Mouse (Mus musculus): ENCODE measurements around the gene Meis2.

Meis2 gene

GRCm38 (mm10) chr2:115854007-115854827, 211.4 kb downstream of the Meis2 start:
- WGBS = 41% methylated on average over 14 of the region's 14 CpGs

- 38% methylated on average over 4 of the region's 4 CpGs for WGBS
Measured at GRCm38 (mm10) chr2:115853221-115853620, 212.4 kb downstream of the Meis2 start.

DNA sequence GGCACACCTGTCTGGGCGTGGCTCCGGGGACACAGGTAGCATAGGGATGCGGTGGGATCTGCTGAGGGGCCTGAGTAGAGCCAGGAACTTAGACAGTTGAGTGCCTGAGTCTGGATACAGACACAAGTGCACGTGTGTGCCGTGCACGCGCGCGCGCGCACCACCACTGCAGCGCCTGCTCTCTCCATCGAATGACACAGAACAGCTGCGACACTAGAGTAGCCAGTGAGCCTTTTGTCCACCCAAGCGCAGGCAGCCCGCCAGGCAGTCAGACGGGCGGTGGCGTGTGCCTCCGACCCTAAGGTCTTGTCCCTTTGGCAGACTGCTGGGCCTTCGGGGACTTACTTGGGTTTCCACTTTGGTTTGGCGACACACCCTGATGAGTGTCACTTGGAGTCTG, 213.0 kb downstream of the Meis2 start:
- under 1% methylated on average over 22 of the region's 22 CpGs for WGBS

DNA sequence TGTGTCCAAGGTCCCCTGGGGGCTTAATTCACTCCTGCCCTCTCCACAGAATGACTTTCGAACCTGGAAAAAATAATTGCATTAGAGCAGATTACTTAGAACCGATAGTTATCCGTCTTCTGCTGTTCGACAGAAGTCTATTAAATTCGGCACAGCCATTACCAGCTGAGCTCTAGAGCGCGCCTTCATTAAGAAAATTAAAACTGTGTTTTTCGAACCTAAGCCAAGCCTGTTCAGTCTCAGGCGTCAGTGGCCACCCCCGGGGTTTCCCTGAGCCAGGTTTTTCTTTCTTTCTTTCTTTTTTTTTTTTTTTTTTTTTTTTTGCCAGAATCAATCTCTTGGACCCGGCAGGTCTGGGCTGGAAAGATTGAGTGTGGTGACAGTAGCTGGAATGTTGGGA, 213.5 kb downstream of the Meis2 start:
- 22% methylated on average over 11 of the region's 11 CpGs for WGBS

GRCm38 (mm10) chr2:115850961-115851360, 214.7 kb downstream of the Meis2 start:
- WGBS = 87% methylated on average over 4 of the region's 4 CpGs

GRCm38 (mm10) chr2:115836034-115836433, 229.6 kb downstream of the Meis2 start:
- 66% methylated on average over 2 of the region's 2 CpGs for WGBS

DNA sequence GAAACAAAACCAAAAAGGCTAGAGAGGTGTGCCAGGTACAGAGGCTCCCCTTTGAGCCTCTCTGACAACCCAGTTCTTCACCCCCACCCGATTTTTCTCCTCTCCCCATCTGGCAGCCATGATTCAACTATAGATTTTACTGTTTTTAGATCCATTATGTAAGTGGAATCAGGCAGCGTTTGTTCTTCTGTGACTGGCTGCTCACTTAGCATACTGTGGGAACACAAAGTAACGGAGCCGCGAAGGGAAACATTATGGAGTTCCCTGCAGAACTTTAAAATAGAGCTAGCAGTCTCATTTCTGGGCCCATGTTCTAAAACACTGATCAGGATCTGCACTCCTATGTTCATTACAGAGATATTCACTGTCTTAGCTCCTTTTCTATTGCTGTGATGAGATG, 243.3 kb downstream of the Meis2 start:
- WGBS = 52% methylated on average over 5 of the region's 5 CpGs

DNA sequence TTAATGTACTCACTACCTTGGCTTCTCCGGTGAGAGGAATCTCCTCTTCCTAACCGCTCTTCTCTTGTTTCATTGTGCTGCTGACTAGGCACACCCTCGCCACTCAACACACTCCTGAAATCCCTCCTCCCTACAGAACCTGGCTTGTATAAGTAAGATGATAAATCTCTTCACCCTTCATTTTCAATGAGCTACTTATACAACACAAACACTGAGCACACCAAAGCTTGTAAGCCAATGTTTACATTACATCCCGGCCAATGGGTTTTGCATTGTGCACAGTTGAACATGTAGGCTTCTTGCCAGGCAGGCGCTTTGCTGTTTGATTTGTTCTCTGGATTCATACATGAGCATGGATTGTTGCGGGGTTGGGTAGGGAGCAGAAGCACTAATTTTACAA, 247.7 kb downstream of the Meis2 start:
- WGBS = 85% methylated on average over 6 of the region's 6 CpGs

GRCm38 (mm10) chr2:115813721-115814120, 251.9 kb downstream of the Meis2 start:
- WGBS = 56% methylated on average over 6 of the region's 6 CpGs

- 34% methylated on average over 11 of the region's 11 CpGs for WGBS
Measured at GRCm38 (mm10) chr2:115813316-115813715, 252.3 kb downstream of the Meis2 start.

Measured in cerebral cortex, adult 2 months (tissue).